Mouse (Mus musculus) CH12.LX (cell line): ENCODE measurements around the gene Rbp2.

ENCODE experiments used
- EP300 ChIP-seq: IDR thresholded peaks from 2 replicates; pipeline ENCODE4 v1.6.1; 2011; ENCODE audit warnings: low read length, improper control_type of control experiment
- HCFC1 ChIP-seq: IDR thresholded peaks from 2 replicates; pipeline ENCODE4 v1.6.1; 2012; ENCODE audit warnings: low read depth, mild to moderate bottlenecking, inconsistent platforms, low read length, improper control_type of control experiment
- MAX ChIP-seq: IDR thresholded peaks from 2 replicates; pipeline ENCODE4 v1.6.1; 2011; ENCODE audit warnings: low read length, improper control_type of control experiment
- POLR2A ChIP-seq: IDR thresholded peaks from 2 replicates; pipeline ENCODE4 v1.6.1; 2011; ENCODE audit warnings: low read depth, mild to moderate bottlenecking, improper control_type of control experiment, low read length
- SMC3 ChIP-seq: IDR thresholded peaks from 2 replicates; pipeline ENCODE4 v1.6.1; 2011; ENCODE audit warnings: low read depth, low read length, improper control_type of control experiment

DNA sequence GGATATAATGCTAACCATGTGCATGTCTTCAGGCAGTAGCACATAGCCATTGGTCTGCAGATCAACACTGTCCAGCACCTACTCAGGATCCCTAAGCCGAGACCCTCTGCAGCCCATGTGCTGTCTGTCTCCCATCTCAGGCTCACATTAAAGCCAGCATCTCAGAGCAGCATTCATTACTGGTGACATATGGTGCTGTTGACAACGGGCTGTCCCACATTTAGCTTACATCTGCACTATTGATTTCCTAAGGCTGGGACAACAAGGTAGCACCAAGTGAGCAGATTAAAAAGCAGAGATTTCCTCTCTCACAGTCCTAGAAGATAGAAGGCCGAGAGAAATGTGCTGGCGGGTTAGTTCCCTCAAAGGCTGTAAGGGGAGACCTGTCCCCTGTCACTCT lies 43.9 kb downstream of the Rbp2 start:
- TF ChIP-seq POLR2A (no peak), SMC3 (no peak), MAX (no peak), EP300 (no peak), HCFC1 (no peak)
